Mouse (Mus musculus) olfactory bulb, adult 2 months (tissue): Measurements from ENCODE around the gene Gm28870. TPM values are rescaled to one million over a fixed set of nuclear protein-coding genes. Genes with fewer than 3 reads are reported as not detected.
"Not testable (repeated sequence)": the region's sequence is repeated elsewhere in the genome, so short reads cannot be mapped to it uniquely, and the experiment has no call there.

Experiments used
- H3K27ac ChIP-seq: fragments of 200-500 bp; 2 replicates; pipeline ENCODE4 v1.5.1; 2012; ENCODE audit warnings: low read depth, low read length; ENCODE audit not compliant: insufficient read depth
- H3K4me1 ChIP-seq: fragments of 200-500 bp; 2 replicates; pipeline ENCODE4 v1.6.1; 2012; ENCODE audit warnings: low read length; ENCODE audit not compliant: control insufficient read depth, insufficient read depth
- H3K4me3 ChIP-seq: fragments of 200-500 bp; 2 replicates; pipeline ENCODE4 v1.5.1; 2012; ENCODE audit warnings: mild to moderate bottlenecking, low read depth, low read length, moderate library complexity; ENCODE audit not compliant: insufficient read depth
- WGBS: fragments of 180-500 bp; shearing (Covaris S2); methylation state at CpG from one replicate; pipeline ENCODE4 v1.1.7; 2018; 5-methylcytosine and 5-hydroxymethylcytosine counted together
- polyA plus RNA-seq: library from polyadenylated mRNA; stranded (reverse); fragments of >200 nt; gene quantifications from 2 replicates; pipeline ENCODE4 v1.2.4, GENCODE M21; 2012; ENCODE audit warnings: low replicate concordance; ENCODE audit not compliant: missing spikeins, insufficient read depth, insufficient read length

The Gm28870 gene
- not detected in 2 replicates for polyA plus RNA-seq

DNA sequence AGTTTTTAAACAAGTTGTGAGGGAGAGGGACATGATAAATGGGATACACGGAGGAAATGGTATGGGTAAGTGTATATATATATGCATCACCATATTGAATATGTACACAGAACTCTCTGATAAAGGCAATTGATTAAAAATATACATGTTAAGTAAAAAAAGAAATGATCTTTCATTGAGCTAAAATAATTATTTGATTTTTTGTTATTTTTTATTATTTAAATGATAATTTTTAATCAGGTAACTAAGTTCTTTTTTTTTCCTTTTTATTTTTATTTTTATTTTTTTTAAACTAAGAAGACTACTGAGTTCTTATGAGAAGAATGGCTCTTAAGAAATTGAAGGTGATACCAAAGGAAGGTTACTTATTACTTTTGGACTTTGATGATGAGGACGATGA, at the start of gene Gm28870:
Gm28870 (plus strand) TSS at position 301 of the 400 bp plus-strand sequence.
- H3K27ac ChIP-seq, H3K4me1 ChIP-seq, H3K4me3 ChIP-seq: not testable (repeated sequence)
- no CpG with 5 or more reads among the region's 2 CpGs for WGBS
